Mouse (Mus musculus): ENCODE measurements around the gene Rcor2. TPM values are rescaled to one million over a fixed set of nuclear protein-coding genes. Genes with fewer than 3 reads are reported as not detected.

Rcor2 gene
- total RNA-seq, 1 experiment from 2014 or later, result not detected

DNA sequence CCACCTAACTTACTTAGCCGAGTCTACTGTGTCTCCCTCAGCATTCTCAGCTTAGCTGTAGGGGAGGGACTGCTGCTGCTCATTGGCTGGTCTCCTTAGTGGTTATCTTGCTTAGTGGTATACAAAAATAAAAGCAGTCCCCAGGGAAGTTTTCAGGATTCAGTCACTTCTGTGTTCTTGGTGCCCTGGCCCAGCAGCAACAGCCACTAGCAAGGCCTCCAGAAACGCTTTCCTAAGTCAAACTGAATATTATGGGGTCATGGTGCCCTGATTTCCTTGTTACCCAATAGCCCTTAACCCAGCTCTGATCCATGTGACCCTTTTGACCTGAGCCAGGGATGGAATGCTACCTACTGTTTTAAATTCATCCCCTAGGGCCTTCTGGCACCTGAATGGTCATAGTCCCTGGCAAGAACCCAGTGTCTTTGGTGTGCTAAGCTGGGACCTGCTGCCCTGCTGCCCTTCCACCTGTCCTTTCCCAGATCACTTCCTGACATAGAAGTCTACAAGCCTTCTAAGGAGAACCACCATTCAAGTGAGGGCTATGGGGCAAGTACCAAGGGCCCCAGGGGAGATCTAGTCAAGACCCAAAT lies 42.7 kb downstream of the Rcor2 start:
- no peak for ATAC-seq (replicated peaks; ENCODE audit: insufficient number of reproducible peaks, low FRiP score, low TSS enrichment, poor library complexity, severe bottlenecking)

DNA sequence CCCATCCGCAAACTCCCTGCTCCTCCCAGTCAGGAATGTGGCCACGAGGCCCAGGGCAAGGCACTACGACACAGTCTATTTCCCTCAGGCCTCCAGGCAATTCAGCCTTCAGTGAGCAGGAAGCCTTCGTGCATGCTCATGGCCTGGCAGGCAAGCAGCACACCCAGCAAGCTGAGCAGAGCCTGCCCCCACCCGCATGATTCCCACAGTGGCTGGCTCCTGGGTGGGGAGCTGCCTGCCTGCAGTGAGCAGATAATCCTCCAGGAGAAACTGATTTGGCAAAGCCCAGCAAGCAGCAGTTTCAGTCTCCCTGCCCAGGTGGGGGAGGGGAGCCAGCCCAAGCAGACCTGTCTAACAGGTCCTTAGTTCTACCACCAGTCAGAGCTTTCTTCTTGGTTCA lies 43.6 kb downstream of the Rcor2 start:
- ATAC-seq (replicated peaks; ENCODE audit: insufficient number of reproducible peaks, low FRiP score, low TSS enrichment, poor library complexity, severe bottlenecking), result no peak

DNA sequence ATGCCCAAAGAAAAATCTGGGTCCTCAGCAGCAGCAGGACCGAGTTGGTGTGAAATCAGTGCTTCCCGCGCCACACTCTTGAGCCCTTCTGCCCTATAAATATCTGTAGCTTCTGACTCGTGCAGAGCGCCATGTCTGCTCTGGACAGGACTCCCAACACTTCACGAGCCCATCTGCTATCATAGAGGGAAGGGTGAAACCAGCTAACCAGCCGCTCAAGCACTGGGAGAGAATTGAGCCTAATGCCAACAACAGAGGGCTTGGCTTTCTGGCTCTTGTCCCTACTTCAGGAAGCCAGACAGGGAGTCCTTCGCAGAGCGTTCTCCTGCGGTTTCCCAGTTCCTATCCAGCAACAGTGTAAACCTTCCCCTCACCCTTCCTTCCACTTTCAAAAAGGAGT lies 44.2 kb downstream of the Rcor2 start:
- ATAC-seq (replicated peaks; ENCODE audit: insufficient number of reproducible peaks, low FRiP score, low TSS enrichment, poor library complexity, severe bottlenecking), result no peak

DNA sequence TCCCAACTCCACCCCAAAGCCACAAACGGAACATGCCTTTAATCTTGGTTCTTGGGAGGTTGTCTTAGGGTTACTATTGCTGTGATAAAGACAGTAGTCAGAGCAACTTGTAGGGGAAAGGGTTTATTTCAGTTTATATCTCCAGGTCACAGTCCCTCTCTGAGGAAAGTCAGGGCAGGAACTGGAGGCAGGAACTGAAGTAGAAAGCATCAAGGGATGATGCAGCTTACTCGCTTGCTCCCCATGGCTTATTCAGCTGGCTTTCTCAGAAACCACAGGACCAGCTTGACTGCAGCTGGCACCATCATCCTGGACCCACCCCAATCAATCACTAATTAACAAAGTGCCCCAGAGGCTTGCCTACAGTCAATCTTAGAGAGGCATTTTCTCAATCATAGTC lies 46.5 kb downstream of the Rcor2 start:
- no peak for ATAC-seq (replicated peaks; ENCODE audit: insufficient number of reproducible peaks, low FRiP score, low TSS enrichment, poor library complexity, severe bottlenecking)

DNA sequence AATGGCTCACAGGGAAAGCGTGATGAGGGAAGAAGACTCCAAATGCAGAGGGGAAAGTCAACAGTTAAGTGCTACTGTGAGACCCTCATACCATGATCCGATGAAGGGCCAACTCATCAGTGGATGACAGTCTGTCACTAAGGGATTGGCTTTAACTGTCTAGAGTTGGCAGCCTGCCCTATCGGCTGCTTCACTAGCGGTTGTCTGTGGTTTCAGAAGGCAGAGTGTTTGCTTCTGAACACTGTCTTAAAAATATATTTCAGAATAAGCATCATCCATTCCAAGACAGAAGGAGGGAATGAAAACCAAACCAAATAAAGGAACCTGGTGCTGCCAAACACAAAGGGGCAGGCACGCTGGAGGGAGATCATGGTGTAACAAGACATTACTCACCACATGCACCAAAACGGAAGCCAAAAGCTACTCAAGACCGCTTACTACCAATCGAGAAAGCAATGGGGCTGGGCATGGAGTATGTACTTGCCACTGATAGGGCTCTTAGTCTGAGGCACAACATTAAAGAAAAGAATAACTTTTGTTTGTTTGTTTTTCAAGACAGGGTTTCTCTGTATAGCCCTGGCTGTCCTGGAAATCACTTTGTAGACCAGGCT lies 48.0 kb downstream of the Rcor2 start:
- 0 out of 2 replicates have a peak, but pooled peaks have one; percentile 40 for ATAC-seq (replicated peaks; ENCODE audit: insufficient number of reproducible peaks, low FRiP score, low TSS enrichment, poor library complexity, severe bottlenecking)

DNA sequence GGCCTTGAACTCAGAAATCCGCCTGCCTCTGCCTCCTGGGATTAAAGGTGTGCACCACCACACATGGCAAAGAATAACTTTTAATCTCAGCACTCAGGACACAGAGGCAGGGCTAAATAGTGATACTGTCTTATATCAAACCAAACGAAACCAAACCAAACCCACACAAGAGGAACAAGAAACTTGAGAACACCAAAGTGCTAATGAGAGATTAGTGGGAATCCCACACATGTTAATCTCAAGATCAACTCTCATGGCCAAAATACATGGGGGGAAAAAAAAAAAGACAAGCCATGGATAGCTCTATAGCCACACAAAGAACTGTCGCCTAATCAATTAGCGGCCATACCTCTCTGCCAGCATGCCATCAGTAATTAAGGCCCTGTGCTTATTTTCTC lies 48.5 kb downstream of the Rcor2 start:
- ATAC-seq (replicated peaks; ENCODE audit: insufficient number of reproducible peaks, low FRiP score, low TSS enrichment, poor library complexity, severe bottlenecking), result no peak

DNA sequence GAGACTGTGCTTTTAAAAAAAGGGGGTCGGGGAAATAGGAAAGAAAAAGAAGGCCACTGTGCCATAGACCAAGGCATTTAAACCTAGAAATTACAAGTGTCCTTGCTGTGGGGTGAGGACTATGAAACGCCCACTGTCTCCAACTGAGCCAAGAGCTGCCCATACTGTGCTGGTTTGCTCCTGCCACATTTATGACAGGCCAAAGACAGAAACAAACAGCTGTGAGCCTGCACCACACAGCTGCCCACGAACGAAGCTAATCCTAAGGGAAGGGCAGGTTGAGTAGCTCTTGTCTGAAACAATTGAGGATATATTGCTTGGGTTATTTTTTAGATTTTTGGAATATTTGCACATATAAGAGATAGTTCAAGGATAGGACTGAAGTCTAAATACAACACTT lies 49.7 kb downstream of the Rcor2 start:
- ATAC-seq (replicated peaks; ENCODE audit: insufficient number of reproducible peaks, low FRiP score, low TSS enrichment, poor library complexity, severe bottlenecking), result no peak

DNA sequence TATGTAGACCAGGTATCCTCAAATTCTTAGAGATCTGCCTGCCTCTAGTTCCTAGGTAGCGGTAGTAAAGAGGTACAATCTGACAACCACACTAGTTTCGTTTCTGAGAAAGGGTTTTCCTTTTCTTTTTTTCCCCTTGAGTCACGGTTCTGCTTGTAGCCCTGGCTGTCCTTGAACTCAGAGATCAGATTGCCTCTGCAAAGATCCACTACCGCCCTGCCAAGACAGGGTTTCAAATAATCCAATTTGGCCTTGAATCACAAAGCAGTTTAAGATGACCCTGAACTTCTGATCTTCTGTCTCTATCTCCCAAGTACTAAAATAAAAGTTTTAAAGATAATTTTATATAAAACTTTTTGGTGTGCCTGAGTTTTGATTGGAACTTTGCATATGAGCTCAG lies 50.6 kb downstream of the Rcor2 start:
- no peak for ATAC-seq (replicated peaks; ENCODE audit: insufficient number of reproducible peaks, low FRiP score, low TSS enrichment, poor library complexity, severe bottlenecking)

DNA sequence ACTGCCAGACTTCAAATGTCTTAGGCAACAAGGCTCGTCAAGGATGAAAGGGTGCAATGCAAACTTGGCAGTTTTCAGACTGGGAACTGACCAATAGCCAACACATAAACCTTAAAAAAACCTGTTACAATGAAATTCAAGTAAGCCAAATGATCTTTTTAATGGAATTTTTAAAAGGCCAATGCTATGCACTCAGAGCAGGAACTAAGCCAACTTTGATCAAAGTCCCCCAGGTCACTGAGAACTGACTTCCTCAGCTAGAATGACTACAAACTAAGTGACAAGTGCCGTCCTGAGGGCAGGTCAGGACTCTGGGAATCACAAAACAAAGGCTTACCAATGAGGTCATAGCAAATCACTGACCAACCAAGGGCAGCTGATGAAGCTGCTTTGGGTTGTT lies 53.1 kb downstream of the Rcor2 start:
- ATAC-seq (replicated peaks; ENCODE audit: insufficient number of reproducible peaks, low FRiP score, low TSS enrichment, poor library complexity, severe bottlenecking), result no peak

DNA sequence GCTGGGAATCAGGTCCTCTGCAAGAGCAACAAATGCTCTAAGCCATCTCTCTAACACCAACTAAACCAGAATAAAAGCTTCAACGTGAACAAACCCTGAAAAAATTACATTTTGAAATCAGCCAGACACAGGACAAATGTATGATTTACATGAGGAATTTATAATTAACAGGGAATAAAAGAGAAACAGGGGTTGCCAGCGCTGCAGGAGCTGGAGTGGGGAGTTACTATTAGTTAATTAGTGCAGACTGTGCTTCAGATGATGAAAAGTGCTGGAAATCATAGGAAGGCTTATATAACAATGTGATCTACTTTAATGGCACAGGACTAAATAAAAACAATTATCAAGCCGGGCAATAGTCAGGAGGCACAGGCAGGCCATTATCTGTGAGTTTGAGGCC lies 54.3 kb downstream of the Rcor2 start:
- ATAC-seq (replicated peaks; ENCODE audit: insufficient number of reproducible peaks, low FRiP score, low TSS enrichment, poor library complexity, severe bottlenecking), result no peak

Other genes with a start within 250 kb of the Rcor2 start
- gene Fermt3, start 247.9 kb upstream of the Rcor2 start, total RNA-seq (2017), result 265 to 357 TPM (median 285 TPM) in 3 replicates
- gene Stip1, start 227.4 kb upstream of the Rcor2 start, total RNA-seq (2017), result 86.9 to 106 TPM (median 100 TPM) in 3 replicates
- 0.32 to 1.8 TPM in 2 of 3 replicates, not detected in the other for gene Macrod1, start 210.5 kb upstream of the Rcor2 start, total RNA-seq (2017)
- 0.10 TPM in 1 of 3 replicates, not detected in the others for gene Flrt1, start 161.6 kb upstream of the Rcor2 start, total RNA-seq (2017)
- gene Otub1, start 61.0 kb upstream of the Rcor2 start, total RNA-seq (2017), result 71.4 to 75.8 TPM (median 73.8 TPM) in 3 replicates
- 236 to 274 TPM (median 246 TPM) in 3 replicates for gene Cox8a, start 49.7 kb upstream of the Rcor2 start, total RNA-seq (2017)
- 14.9 to 17.6 TPM (median 17.5 TPM) in 3 replicates for gene Naa40, start 26.1 kb upstream of the Rcor2 start, total RNA-seq (2017)
- 24.9 to 78.8 TPM (median 41.5 TPM) in 3 replicates for gene Mark2, start 74.5 kb downstream of the Rcor2 start, total RNA-seq (2017)
- 4.9 to 10.9 TPM (median 5.4 TPM) in 3 replicates for gene Spindoc, start 115.7 kb downstream of the Rcor2 start, total RNA-seq (2017)
- 0.38 to 1.4 TPM (median 0.49 TPM) in 3 replicates for gene 2700081O15Rik, start 150.3 kb downstream of the Rcor2 start, total RNA-seq (2017)
- 39.5 to 72.4 TPM (median 47.7 TPM) in 3 replicates for gene Rtn3, start 216.0 kb downstream of the Rcor2 start, total RNA-seq (2017)
- 38.2 to 51.2 TPM (median 49.7 TPM) in 3 replicates for gene Atl3, start 226.7 kb downstream of the Rcor2 start, total RNA-seq (2017)